Mouse (Mus musculus): ENCODE data around the gene Armc2.

- TF ChIP-seq CTCF (IDR thresholded peaks at IDR 0.05; ENCODE audit: extremely low read depth, insufficient read depth, insufficient read length, insufficient replicate concordance) (no peak), POLR2A (IDR thresholded peaks at IDR 0.05; ENCODE audit: low read depth, low read length) (no peak)
These were observed 34.0 kb downstream of the Armc2 start for GRCm38 (mm10) chr10:41984221-41984620.
